Mouse (Mus musculus) erythroid progenitor cell, adult 5-6 weeks (primary cell): ENCODE measurements at regions not wholly inside any gene's neighbourhood (a gene's known extent, or its start where the extent isn't known, plus 50 kb on each side); places are given as distances from the start of the nearest gene placed in this dataset.
"Not testable (repeated sequence)": the region's sequence is repeated elsewhere in the genome, so short reads cannot be mapped to it uniquely, and the experiment has no call there.

Source experiments
- ATAC-seq: replicated peaks from 2 replicates; pipeline ENCODE4 v1.8.0; 2016; ENCODE audit warnings: moderate number of reproducible peaks, mild to moderate bottlenecking, moderate TSS enrichment, inconsistent platforms; ENCODE audit not compliant: poor library complexity, low FRiP score, severe bottlenecking

GRCm38 (mm10) chr19:54099292-54099691, 55.3 kb downstream of the Adra2a start:
- no peak for ATAC-seq

- ATAC-seq, result no peak
These were observed 55.8 kb downstream of the Adra2a start for GRCm38 (mm10) chr19:54099769-54100168.

DNA sequence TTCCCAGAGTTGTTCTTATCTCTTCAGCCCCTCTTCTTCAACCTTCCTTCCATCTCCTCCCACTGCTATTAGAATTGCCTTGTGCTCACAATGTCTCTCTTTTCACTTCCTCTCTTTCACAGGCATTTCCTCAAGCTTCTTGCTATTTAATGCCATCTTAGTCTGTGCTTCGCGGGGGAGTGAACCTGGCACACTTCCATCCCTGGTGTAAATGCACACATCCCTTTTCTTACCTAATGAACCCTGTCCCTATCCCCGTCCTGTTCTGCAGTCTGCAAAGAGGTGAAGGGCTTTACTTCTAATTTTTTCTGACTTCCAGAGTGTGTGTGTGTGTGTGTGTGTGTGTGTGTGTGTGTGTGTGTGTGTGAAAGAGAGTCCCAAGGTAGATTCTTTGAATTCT, 62.6 kb downstream of the Adra2a start:
- no peak for ATAC-seq

DNA sequence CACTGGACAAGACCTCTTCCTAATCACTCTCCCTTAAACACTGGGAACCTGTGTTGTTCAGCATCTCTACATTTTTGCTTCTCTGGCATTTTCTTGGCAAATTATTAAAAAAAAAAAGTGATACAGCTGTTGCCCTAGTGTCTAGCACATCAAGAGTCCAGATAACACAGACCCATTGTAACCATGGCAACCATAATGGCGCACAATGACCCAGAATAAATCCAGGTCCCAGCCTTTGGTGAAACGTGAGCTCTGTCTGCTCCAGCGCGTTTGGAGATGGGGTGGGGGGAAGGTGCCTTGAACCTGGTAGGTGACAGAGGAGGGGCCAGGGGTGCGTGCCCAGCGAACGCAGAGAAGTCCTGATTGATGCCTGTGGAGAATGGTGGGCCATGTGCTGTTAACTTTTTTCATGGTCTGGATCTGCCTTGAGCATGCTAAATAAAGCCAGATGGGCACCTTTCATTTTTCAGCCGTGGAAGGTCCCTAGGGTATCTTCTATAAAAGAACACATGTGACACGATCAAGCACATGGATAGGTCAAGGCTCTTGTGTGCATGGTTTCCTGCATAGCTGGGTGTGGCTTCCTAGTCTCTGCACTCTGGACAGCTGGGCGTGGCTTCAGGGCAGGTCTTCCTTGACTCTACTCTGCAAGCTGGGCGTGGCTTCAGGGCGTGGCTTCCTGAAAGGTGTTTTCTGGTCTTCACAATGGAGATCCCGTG, 63.3 kb downstream of the Adra2a start:
- no peak for ATAC-seq

GRCm38 (mm10) chr19:54110080-54110479, 66.1 kb downstream of the Adra2a start:
- ATAC-seq, result no peak

DNA sequence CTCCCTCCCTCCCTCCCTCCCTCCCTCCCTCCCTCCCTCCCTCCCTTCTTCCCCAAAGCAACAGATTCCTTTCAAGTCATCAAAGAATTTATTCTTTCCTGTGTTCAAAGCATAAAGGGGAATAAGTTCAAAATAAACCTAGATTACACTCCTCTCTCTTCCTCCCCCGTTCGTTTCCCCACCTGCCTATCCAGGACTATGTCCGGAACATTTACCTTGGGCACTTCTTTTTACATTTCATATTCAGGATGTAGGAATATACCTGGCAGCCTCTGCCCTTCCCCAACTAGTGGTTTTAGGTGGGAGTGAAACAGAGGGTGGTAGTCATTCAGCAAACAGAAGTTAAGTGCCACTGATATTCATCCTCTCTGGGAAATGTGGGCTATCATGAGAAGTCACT, 68.7 kb downstream of the Adra2a start:
- no peak for ATAC-seq

GRCm38 (mm10) chr19:54113421-54113820, 69.5 kb downstream of the Adra2a start:
- ATAC-seq, result no peak

GRCm38 (mm10) chr19:54114588-54115317, 70.8 kb downstream of the Adra2a start:
- peak; percentile 89 for ATAC-seq

DNA sequence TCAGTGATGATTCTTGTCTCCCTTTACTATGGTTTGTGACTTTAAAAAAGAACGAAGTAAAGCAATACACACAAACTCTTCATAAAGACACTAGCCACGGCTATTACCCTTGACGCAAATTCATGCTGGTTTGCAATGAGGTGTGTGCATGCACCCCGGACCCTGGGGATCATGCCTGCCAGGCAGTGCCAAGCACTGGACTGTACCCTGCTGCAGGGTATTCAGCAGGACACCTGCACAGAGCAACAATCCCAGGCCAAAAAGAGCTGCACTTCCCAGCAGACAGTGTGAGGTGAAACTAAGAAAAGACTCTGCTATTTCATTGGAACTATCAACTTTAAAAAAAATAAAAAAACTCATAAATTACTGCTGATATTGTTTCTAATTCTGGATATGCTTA, 71.4 kb downstream of the Adra2a start:
- 0 out of 2 replicates have a peak, but pooled peaks have one; percentile 7 for ATAC-seq

DNA sequence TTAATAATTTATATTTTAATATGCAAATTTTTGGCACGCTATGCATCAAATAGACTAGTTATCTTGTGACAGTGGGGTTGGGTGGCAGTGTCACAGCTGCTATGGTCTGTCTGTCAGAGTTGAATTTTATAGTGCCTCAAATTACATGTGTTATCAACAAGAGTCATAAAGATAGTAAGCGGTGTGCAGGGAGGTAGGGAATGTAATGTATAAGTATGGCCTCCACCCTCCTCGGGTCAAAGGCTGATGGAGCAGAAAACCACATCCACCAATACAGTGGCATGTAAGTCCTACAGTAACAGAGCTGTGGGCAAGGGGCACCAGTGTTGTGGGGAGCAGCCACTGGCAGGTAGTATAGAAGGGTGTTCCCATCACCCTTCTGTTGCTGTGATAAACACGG, 72.9 kb downstream of the Adra2a start:
- no peak for ATAC-seq

GRCm38 (mm10) chr19:54117676-54118075, 73.7 kb downstream of the Adra2a start:
- ATAC-seq, result no peak

GRCm38 (mm10) chr19:54123586-54123985, 79.6 kb downstream of the Adra2a start:
- ATAC-seq, result no peak

DNA sequence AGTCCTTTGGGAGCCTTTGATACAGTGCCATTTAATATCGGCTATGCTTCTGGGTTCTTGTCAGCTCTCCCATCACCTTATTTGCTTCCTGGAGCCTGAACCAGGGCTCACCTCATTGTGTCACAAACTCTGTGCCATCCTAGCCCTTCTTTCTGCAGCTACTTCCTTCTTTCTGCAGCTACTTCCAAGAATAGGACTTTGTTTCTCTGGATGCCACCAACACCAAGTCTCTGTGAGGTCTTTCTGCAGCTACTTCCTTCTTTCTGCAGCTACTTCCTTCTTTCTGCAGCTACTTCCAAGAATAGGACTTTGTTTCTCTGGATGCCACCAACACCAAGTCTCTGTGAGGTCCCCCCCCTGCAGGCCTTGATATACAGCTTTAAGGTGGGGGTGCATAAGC, 107.8 kb downstream of the Adra2a start:
- ATAC-seq, result not testable (repeated sequence)

- no peak for ATAC-seq
These were observed 110.4 kb downstream of the Adra2a start for GRCm38 (mm10) chr19:54154400-54154799.

DNA sequence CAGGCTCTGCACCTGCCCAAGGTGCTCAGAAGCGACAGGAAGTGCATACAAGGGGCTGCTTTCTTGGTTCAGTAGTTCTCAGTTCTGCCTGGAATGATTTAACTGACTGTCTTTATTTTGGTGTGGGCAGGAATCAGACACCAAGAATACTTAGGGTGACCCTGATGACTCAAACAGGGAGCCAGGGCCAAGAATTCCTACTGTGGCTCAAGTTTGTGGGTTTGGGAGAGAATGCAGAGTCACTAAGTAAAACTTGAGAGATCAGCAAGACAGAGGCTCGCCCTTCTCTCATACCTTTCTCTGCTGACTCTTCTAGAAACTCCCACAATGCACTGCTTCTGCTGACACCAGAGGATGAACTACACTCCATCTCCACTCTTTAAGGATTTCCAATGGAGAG, 126.4 kb downstream of the Adra2a start:
- ATAC-seq, result no peak

DNA sequence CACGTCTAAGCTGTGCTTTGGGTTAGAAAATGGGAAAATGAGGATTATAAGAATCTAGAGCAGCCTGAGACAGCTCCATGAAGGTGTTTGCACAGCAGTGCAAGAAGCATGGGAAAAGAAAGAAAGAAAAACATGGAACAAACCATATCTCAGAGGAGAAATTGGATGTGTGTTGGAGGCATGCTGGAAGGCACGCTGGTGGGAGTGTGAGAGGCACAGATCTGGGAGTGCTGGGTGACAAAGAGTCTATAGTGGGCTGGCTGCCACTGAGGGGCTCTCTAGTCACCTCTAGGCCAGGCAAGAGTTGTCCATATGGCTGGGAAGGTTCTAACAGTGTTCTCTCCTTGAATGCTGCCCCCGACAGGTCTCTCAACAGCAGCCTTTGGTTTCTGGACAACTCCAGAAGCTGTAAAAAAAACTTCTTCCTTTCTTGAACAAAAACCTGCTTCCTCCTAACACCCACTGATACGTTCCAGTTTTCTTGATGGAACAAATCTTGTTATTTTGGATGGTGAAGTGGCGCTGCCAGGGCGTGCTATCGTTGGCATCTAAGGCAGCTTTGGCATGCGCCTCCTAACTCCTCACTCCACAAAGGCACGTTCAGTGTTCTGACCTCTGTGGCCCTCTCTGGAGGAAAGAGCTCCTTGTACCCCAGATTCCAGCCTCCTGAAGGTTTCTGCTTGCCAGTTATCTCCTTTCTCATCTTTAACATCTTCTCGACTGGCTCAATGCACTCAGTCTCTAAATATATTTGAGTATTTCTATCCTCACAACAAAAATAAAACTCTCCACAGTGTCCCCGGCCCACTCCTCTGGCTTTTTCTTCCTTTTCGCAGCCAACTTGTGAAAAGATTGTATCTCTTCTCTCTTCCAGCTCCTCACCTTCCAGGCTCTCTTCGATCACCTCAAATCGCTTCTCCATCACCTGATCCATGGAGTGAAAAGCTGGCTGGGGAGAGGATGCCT, 130.4 kb downstream of the Adra2a start:
- ATAC-seq, result no peak

GRCm38 (mm10) chr19:54175766-54176165, 131.8 kb downstream of the Adra2a start:
- ATAC-seq, result no peak

DNA sequence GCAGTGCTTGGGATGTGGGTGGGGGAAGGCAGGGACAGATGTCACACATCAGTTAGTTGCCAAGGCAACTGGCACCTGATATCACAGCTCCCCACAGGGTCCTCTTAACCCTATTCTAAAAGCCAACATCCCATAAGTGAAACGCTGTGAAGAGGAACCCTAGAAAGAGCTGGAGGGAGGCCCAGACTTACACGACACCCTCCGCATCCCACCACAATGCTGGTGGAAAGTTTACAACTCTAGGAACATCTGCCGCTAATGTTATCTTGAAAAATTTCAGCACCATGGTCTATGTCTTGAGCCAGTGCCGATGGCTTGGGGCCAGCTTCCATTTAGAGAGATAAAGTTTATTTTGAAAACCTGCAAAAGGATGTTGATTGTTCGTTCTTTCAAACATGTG, 133.5 kb downstream of the Adra2a start:
- no peak for ATAC-seq

DNA sequence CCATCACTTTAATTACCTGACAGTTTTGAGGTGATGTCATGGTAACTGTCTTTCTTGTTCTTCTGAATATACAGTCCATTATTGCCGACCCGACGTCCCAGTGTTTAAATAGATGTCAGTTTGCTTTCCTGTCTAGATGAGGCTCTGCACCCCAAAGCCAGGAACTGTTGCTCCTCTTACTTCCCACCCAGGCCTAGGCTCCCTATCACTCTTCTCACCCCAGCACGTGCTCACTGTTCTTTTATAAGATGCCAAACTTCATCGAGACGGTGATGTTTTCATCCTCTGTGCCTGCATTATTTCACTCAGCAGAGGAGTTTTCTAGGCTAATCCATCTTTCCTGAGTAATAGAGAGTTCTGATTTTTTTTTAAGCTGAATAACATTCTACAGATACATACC, 156.5 kb downstream of the Adra2a start:
- no peak for ATAC-seq

GRCm38 (mm10) chr19:54202456-54202855, 158.5 kb downstream of the Adra2a start:
- ATAC-seq, result no peak
